Mouse (Mus musculus): ENCODE results near the gene Nox1. TPM values are rescaled to one million over a fixed set of nuclear protein-coding genes. Genes with fewer than 3 reads are reported as not detected.
"Not testable (repeated sequence)": the region's sequence is repeated elsewhere in the genome, so short reads cannot be mapped to it uniquely, and the experiment has no call there.

Gene Nox1
- total RNA-seq (2021), result under 1 TPM in 1 of 2 experiments, not detected in 1; 0.44 TPM

DNA sequence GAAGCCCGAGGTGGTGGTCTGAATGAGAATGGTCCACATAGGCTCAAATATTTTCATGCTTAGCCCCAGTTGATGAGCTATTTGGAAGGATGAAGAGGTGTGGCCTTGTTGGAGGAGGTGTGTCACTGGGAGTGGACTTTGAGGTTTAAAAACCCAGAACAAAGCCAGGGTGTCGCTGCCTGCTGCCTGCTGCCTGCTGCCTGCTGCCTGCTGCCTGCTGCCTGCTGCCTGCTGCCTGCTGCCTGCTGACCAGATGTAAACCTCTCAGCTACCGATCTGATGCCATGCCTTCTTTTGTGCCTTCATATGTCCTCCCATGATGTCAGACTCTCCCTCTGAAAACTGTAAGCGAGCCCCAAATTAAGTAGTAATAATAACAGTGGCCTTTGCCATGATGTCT, at the start of gene Nox1:
Gene Nox1, minus strand, starts transcription at position 101 of the 400 bp plus-strand sequence.
- no peak for DNase-seq (ENCODE audit: low spot score in 2 of 2)
- intact Hi-C loops (cut with DNase I), result no loop called here

DNA sequence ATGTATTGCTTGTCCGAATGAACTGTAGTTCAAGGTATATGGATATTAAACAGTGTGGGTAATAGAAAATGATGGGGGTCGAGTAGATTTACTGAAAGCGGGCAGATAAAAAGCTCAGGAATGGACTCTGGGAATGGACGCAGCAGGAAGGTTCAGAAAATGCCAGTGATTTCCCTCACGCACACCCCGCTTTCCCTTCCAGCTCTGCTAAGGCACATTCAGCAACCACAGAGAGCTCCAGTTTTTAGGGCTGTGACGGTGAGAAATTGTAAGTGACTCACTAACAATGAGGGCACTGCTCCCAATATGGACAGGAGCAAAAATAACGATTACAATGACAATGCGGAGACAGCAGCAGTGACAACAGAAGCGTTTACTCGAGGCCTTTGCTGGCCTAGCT, 40.4 kb upstream of the Nox1 start:
- intact Hi-C loops (cut with DNase I), result no loop called here
- no peak for DNase-seq (ENCODE audit: low spot score in 2 of 2)

DNA sequence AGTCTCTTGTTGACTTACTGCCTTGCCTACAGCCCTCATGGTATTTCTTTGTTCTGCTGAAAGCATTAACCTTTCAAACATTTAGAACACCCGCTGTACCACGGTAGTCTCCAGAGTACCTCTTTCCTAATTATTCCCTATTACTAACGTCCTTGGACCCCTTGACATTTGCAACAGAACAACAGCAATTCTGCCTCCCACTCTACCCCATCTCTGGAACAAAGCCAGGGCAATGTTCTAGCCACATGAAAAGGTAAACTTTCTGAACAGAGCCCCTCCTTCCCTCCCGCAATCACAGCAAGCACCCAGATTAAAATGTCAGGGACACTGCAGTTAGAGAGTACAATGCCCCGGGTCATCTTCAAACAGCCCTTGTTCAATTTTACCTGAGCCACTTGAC, 39.4 kb upstream of the Nox1 start:
- intact Hi-C loops (cut with DNase I), result no loop called here
- DNase-seq (ENCODE audit: low spot score in 2 of 2), result no peak

DNA sequence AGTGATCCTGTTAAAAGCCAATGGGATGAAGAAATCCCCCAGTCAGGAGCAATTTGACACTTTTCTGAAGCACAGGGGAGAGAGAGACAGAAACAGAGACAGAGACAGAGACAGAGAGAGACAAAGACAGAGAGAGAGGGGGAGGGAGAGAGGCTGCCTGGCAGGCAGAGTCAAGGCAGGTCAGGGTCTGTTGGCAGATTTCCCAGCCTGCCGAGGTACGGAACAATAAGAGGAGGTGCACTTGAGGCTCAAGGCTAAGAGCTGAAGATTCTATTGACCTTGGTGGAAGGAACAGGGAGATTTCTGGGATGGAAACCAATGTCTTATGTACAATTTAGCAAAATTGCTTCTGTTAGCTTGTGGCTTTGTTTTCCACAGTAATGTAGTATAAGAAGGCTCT, 26.4 kb upstream of the Nox1 start:
- DNase-seq (ENCODE audit: low spot score in 2 of 2), result no peak
- intact Hi-C loops (cut with DNase I), result no loop called here

DNA sequence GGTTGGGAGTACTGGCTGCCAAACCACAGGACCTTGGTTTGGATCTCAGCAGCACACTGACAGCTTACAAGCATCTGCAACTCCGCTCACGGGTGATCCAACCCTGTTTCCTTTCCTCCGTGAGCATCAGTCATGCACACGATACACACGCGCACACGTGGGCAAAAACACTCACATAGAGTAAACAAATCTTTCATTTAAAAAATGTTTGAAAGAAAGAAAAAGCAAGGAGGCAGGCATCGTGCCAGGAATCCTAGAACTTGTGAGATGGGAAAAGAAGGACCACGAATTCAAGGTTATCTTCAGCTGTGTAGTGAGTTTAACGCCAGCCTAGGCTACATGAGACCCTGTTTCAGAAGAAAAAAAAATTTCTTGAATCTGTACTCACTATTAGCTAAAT, 24.2 kb upstream of the Nox1 start:
- no peak for DNase-seq (ENCODE audit: low spot score in 2 of 2)
- intact Hi-C loops (cut with DNase I), result no loop called here

DNA sequence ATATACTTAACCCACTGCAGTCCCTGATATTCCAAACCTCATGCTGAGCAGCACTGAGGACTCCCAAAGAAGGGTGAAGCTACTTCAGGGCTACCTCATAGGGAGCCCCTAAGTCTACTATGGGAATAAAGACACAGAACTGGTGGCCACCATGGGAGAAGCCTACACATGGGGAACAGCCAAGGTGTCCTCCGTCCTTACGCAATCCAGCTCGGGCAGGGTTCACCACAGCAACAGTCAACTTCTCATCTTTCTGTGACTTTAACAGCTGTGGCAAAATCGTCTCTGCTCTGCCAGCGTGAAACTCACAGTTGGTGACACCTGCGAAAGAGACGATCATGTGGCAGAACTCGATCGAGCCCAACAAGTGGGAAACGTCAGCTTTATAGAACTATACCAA, 16.5 kb upstream of the Nox1 start:
- intact Hi-C loops (cut with DNase I), result no loop called here
- DNase-seq (ENCODE audit: low spot score in 2 of 2), result no peak

DNA sequence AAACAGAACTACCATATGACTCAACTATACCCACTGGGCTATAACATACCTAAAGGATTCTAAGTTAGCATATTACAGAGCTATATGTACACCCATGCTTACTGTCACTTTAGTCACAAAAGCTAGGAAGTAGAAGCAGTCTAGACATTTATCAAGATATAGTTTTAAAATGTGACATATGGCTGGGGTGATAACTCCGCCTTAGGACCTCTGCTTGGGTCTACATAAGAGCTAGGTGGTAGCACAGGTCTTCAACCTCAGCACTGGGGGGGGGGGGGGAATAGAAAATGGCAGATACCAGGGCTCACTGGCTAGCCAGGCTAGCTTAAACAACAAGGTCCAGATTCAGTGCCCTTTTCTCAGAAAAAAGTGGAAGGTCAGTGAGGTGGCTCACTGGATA, 11.3 kb upstream of the Nox1 start:
- intact Hi-C loops (cut with DNase I), result no loop called here
- no peak for DNase-seq (ENCODE audit: low spot score in 2 of 2)

DNA sequence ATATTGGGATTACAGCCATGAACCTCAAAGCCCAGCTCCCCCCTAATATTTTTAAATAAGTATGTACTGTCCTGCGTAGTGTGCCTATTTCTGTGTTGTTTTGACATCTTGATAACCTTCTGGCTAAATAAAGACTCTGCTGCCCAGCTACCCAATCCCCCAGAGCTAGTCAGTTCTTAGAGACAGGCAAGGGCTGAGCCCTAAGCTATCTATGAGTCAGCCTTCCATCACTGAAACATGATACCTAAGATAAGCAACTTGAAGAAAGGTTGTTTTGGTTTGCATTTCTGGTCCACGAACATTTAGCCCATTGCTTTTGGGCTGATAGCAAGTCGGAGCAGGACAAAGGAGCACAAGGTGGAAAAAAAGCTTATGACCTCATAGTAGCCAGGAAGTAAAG, 1.1 kb downstream of the Nox1 start:
- no peak for DNase-seq (ENCODE audit: low spot score in 2 of 2)
- intact Hi-C loops (cut with DNase I), result no loop called here

DNA sequence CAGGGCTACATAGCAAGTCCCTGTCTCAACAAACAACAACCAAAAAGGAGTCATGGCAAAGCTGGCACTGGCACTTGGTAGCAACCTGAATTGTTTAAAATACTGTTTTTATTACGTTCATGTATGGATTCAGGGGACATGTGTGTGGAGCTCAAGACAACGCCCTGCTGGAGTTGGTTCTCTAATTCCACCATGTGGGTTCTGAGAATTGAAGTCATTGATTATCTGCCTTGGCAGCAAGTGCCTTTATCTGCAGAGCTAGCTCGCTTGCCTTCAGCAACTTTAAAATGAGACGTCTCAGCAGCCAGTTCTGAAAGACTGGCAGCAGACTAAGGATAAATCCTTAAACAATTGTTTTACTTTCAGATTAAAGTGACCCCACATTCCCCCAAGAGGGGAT, 3.6 kb downstream of the Nox1 start:
- intact Hi-C loops (cut with DNase I), result no loop called here

DNA sequence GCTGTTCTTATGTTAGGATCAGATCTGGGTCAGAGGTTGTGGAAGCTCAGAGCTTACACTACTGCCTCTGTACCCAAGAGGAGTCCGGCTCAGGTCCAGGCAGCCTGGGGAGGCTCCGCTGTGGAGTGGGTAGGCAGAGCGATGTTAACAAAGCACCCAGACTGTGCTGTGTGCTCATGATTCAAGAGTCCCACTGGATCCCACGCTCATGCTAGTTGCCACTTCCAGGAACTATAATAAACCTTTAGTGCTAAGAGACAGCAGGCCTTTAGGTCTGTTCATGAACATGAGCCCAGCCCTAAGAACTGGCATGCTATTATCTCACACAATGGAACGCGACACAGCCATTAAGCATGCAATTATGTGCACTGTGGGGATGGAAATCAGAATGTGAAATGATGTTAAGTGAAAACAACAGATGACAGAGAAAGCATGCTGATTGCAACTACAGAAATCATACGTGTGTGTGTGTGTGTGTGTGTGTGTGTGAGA, 10.6 kb downstream of the Nox1 start:
- intact Hi-C loops (cut with DNase I), result no loop called here
- DNase-seq (ENCODE audit: low spot score in 2 of 2), result peak in 1 of 2 experiments; percentile 56

More for the DNA sequence above, 3.6 kb downstream of the Nox1 start:
- no peak for DNase-seq (ENCODE audit: low spot score in 2 of 2)

DNA sequence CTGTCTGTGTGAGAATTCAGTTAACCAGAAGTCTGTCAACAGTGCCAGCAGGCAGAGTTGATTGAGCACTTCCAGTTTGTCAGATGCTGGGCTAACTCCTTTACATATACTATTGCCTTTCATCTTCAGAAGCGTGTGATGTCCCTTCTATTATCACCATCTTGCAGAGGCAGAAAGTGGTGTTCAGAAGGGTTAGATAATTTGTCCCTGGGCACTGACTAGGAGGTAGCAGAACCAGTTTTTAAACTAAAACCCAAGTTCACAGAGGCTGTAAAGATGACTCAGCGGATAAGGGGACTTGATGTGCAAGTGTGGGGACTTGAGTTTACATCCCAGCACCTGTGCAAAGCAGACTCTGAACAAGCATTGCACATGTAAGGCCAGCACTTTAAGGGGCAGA, 13.3 kb downstream of the Nox1 start:
- DNase-seq (ENCODE audit: low spot score in 2 of 2), result no peak
- intact Hi-C loops (cut with DNase I), result no loop called here

DNA sequence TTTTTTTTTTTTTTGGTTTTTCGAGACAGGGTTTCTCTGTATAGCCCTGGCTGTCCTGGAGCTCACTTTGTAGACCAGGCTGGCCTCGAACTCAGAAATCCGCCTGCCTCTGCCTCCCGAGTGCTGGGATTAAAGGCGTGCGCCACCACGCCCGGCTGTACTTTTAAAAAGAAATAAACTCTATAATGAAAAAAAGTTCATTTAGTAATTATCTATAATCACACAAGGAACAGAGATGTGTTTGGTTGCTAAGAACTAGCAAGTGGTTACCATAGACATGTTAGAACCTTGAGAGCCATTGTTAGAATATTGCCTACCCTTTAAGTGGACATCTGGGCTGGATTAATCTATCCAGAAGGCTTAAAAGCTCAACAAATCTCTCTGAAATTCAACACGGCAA, 34.6 kb downstream of the Nox1 start, which contains the start of gene Arl13a:
Gene Arl13a, plus strand, starts transcription at position 301 of the 400 bp plus-strand sequence.
- DNase-seq (ENCODE audit: low spot score in 2 of 2); intact Hi-C loops (cut with DNase I): not testable (repeated sequence)

DNA sequence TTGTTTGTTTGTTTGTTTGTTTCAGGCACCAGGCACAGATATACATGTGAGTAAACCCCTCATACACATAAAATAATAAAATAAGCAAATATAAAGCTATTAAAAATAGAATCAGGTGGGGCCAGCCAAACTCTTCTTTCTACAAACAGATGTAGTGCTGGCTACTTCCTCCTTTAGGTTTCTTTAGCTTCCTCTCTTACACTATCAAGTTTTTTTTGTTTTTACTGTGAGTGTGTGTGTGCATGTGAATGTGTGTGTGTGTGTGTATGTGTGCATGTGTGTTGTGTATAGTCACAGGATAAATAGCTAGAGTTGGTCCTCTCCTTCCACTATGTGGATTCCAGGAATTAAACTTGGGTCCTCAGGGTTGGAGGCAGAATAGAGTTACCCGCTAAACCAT, 47.1 kb downstream of the Nox1 start:
- no peak for DNase-seq (ENCODE audit: low spot score in 2 of 2)
- intact Hi-C loops (cut with DNase I), result no loop called here

DNA sequence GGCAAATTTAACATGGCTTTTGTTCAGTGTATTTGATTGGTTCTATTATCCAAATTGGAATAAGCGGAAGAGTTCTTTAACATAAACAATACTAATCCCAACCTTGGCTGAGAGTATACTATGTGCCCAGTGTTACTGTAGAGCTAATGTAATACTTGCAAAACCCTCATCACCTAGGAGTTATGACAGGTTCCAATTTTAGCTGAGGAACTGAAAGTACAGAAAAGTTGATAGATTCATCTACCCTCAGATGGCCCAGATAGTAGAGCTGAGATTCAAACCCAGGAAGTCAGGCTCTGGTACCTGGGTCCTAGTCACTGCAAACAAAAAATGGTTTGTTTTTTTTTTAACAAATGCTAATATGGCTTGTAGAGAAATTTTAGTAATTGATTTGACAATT, 51.2 kb downstream of the Nox1 start:
- intact Hi-C loops (cut with DNase I), result no loop called here
- no peak for DNase-seq (ENCODE audit: low spot score in 2 of 2)

DNA sequence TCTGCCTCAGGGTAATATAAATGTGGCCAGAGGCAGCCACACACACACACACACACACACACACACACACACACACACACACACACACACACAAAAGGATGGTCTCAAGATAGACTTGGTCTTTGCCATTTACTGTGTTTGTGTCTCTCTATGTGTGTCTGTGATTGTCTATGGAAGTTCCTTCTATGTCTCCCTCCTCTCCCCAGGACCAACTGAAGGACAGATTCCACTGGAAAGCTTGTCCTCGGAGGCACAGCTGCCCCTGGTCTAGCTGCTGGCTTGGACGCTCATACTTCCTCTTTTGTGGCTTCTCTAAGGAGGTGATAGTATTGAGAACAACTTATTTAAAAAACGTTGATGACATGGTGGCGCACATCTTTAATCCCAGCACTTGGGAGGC, 58.3 kb downstream of the Nox1 start:
- intact Hi-C loops (cut with DNase I), result no loop called here
- no peak for DNase-seq (ENCODE audit: low spot score in 2 of 2)

DNA sequence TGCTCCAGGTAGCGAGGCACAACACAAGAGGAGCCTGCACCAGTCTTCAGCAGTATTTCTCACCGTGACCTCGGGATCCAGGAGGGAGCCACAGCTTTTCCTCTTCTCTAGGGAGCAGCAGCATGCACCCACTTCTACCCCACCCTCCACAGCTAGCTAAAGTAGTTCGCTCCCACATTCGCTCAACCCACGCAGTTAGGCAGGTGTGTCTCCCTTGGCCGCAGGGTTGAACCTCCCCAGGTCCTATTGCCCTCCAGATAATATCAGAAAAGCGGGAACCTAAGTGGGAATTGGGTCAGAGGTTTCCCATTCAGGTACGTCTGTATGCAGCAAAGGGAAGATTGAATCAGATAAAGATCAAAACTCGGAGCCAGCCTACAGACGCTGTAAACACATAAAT, 58.9 kb downstream of the Nox1 start:
- peak; percentile 12 to 14 for DNase-seq (ENCODE audit: low spot score in 2 of 2)
- intact Hi-C loops (cut with DNase I), result no loop called here

DNA sequence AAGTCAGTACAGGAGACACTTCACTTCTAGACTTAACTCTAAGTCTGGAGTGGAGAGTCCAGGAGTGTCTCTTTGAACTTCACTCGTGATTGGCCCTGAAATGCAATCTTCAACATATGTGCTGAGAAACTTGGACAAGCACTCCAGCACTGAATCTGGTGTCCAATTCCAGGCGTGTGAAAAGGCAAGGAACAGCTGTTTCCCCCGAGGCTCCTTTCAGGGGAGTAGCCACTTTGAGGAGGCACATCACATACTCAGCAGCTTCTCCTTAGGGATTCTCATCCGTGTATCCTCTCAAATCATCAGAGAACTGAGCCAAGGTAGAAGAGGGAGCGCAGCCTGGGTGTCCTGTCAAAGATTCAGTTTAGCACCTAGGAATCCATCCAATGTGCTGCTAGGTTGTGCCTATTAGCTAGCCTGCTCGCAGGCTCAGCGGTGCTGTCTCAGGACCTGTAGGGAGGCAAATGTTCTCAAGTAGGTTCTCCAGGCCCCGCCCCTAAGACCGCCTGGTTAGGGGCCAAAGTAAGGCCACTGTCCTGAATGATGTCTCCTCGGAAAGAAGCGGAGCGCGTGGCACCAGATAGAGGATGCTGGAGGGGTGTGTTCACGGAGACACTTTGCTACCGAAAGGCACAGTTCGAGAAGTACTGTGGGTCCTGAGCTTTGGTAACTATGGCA, 59.6 kb downstream of the Nox1 start, which contains the start of gene Xkrx:
Gene Xkrx, minus strand, starts transcription at position 34 of the 678 bp plus-strand sequence.
- peak in 1 of 2 experiments; percentile 1 for DNase-seq (ENCODE audit: low spot score in 2 of 2)
- intact Hi-C loops (cut with DNase I), result no loop called here

DNA sequence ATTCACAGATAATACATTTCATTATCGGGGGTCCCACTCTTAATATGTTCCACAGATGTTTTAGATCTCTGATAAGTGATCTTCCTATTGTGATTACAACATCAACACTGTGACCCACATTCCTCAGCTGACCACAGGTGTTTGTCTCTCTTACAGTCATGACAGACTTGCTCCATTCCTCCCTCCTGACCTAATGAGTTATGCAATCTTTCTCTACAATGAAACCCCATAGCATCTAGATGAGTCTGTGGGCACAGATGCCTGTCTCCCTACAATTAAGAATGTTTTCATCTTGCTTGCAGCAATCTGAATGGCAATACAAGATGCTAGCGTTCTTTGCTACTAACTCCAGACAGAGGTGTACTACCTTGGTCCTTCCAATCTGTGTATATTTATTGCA, 61.3 kb downstream of the Nox1 start:
- intact Hi-C loops (cut with DNase I), result no loop called here
- DNase-seq (ENCODE audit: low spot score in 2 of 2), result no peak

DNA sequence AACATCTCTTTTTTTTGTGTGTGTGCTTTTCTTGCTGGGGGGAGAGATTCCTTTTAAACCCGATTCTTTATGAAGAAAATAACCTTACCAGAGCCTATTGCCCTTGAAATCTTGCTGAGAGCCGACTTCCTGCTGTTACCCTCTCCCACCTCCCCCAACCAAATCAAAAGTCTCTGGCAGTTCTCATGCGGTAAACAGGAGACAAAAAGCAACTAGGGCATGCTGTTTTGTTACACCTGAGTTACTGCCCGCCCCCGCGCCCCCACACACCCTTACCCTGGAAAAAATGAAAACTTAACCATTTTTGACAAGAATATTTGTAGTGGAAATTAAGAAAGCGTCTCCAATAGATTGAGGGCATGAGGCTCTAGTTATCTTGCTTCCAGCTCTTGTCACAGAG, 63.6 kb downstream of the Nox1 start:
- intact Hi-C loops (cut with DNase I), result no loop called here
- DNase-seq (ENCODE audit: low spot score in 2 of 2), result no peak

DNA sequence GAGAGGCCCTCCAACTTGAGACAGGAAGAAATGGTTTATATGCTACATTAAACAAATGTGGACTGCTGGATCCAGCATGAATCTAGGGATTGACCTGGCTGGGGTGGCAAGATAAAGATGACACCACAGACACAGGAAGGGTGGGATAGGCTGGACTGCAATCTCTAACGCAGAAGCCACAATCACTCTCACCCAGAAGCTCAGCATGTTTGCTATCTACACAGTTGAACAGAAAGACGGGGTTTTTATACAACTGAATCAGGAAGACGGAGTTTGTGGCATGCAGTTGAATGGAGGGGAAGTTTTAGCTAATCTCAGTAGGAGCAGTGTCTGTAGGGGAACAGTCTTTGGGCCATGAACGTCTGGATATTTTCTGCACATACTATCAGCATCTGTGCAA, 79.8 kb downstream of the Nox1 start:
- intact Hi-C loops (cut with DNase I), result no loop called here
- DNase-seq (ENCODE audit: low spot score in 2 of 2), result no peak

DNA sequence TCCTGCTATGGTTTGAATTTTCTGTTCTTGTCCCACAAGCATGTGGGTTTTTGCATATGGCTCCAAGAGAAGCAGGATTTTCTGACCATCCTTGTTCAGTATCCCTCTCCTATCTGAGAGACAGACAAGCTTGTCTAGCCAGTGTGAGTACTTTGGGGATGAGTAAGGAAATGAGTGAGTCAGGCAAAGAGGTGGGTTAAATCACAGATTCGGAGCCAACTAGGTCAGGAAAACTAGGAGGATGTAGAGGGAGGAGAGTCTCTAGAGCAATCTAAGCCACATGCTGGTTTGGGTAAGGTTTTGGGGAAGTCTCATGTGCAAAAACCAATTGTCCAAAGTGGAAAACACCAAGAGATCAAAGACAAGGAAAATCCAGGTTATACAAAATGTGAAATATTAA, 80.2 kb downstream of the Nox1 start:
- intact Hi-C loops (cut with DNase I), result no loop called here
- peak in 1 of 2 experiments; percentile 42 for DNase-seq (ENCODE audit: low spot score in 2 of 2)

DNA sequence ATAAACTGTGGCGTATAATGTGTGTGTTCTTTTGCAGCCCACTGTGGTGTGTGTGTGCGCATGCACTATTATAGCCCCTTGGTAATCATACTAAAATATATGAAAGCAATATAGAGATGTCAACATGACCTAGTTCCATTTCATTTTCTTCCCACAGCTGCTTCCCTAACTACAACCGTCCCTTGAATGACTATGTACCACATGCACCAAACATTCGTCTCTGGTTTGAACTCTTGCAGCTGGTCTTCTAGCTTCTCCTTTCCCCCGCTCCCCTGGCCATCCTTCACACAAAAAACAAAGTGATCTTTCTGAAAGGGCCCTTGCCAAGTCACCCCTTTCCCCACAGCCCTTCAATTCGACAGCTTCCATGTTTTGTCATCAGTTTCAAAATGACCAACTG, 81.7 kb downstream of the Nox1 start:
- intact Hi-C loops (cut with DNase I), result no loop called here
- DNase-seq (ENCODE audit: low spot score in 2 of 2), result no peak

Data from left cerebral cortex, postnatal 25 days (tissue).